Mouse (Mus musculus): ENCODE data around the gene Krtap5-4.
"Not testable (repeated sequence)": the region's sequence is repeated elsewhere in the genome, so short reads cannot be mapped to it uniquely, and the experiment has no call there.

DNA sequence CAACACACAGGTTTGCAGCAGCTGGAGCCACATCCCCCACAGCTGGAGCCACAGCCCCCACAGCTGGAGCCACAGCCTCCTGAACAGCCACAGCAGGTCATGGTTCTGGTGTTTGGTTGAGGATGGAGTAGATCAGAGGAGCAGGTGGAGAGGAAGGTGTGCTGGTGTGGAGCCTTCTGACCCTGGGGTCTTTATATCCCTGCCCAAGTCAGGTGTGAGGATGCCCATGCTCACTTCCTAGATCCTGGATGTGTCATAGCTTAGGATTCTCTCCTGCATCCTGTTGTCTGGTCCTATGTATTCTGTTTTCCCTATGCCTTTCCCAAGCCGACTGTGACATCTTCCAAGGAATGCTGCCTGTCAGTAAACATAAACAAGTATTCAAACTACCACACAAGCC lies 45.1 kb upstream of the Krtap5-4 start, which contains the start of gene Gm2431:
- not testable (repeated sequence) for TF ChIP-seq CTCF (conservative IDR thresholded peaks at IDR 0.05; ENCODE audit: low read length); NANOG (IDR thresholded peaks at IDR 0.05; ENCODE audit: borderline replicate concordance, low read length)

Measured in E14TG2a.4 (cell line).